Mouse (Mus musculus): Measurements from ENCODE around the gene Idh3b.

DNA sequence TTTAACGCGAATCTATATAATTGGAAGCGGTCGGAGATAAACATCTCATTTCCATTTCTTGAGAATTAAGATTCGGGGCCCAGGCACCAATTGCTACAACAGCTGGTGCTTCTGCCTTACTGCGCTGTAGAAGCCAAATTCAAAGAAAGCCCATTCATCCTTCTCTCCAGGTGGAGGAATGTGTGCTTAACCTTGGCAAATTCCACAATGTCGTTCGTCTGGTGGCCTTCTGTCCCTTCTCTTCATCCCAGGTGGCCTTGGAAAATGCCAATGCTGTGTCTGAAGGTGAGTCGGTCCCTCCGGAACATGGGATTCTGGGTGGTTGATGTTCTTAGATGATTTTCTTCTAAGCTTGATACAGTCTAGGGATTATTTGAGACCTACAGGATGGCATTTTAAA is 9.5 kb downstream of the Idh3b start:
- TF ChIP-seq CTCF (IDR thresholded peaks at IDR 0.05): no peak
- no peak for TF ChIP-seq EP300 (IDR thresholded peaks at IDR 0.05)
